Mouse (Mus musculus) hindbrain, embryonic 10.5 days (tissue): ENCODE data around the gene Tmem39b. TPM values are rescaled to one million over a fixed set of nuclear protein-coding genes. Genes with fewer than 3 reads are reported as not detected.

Experiments used
- DNase-seq: peaks from one replicate; pipeline ENCODE4 v3.0.0-alpha.2; 2017; ENCODE audit warnings: low spot score
- H3K27ac ChIP-seq: fragments of 300-500 bp; sonication (generic); 2 replicates; pipeline ENCODE4 v1.5.1; 2016; ENCODE audit warnings: mild to moderate bottlenecking, moderate library complexity
- H3K27me3 ChIP-seq: fragments of 300-500 bp; sonication (generic); 2 replicates; pipeline ENCODE4 v1.6.1; 2016; ENCODE audit warnings: mild to moderate bottlenecking; ENCODE audit not compliant: poor library complexity, insufficient read depth, severe bottlenecking
- H3K36me3 ChIP-seq: fragments of 300-500 bp; sonication (generic); 2 replicates; pipeline ENCODE4 v1.6.1; 2016; ENCODE audit warnings: mild to moderate bottlenecking, moderate library complexity
- H3K4me1 ChIP-seq: fragments of 300-500 bp; sonication (generic); replicated peaks from 2 replicates; pipeline ENCODE4 v1.6.1; 2016; ENCODE audit warnings: mild to moderate bottlenecking
- H3K4me3 ChIP-seq: fragments of 300-500 bp; sonication (generic); 2 replicates; pipeline ENCODE4 v1.5.1; 2016; ENCODE audit warnings: mild to moderate bottlenecking, moderate library complexity
- H3K9me3 ChIP-seq: fragments of 300-500 bp; sonication (generic); 2 replicates; pipeline ENCODE4 v1.6.1; 2016; ENCODE audit warnings: mild to moderate bottlenecking, moderate library complexity
- WGBS: fragments of 180-500 bp; shearing (Covaris S2); methylation state at CpG from one replicate; pipeline ENCODE4 v1.1.7; 2016; 5-methylcytosine and 5-hydroxymethylcytosine counted together
- polyA plus RNA-seq: library from polyadenylated mRNA; unstranded; fragments of >200 nt; fragmentation: Nextera tagmentation; extraction: Ambion mirVana; gene quantifications from 2 replicates; pipeline ENCODE4 v1.2.1, GENCODE M21; 2016

The Tmem39b gene
- polyA plus RNA-seq, 1 experiment from 2014 or later: 24.1 TPM

DNA sequence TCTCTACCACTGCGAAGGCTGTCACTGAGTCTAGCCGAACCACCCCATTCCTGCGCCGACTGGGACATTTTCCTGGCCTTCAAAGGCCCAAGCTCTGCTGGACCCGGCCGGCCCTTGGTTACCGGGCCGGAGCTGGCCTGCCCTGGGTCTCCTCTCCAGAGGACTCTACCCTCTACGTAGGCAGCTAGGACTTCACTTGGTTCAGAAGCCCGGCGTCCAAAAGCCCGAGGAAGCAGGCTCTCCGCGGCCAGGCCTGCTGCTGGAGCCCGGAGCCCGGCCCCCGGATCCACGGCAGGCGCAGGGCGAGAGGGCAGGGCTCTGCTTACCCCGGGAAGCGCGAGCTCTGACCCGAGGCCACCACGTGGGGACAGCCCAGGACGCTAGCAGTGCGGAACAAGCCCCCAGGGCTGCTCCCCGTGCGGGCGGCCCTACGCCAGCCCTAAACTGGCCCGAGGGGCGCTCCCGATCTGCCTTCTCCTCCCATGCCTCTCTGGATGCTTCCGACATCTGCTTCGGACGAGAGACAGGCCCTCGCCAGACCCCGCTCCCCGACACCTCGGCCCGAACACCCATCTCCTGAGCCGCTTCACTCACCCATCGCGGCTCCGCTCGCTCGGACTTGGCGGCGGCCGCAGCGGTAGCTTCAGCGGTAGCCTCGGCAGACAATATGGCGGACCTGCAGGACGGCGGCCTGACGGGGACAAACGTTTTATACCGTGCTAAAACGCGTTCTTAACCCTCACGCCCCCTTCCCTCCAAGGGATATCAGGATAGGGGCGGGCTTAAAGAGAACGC is 24.4 kb downstream of the Tmem39b start, which contains the start of gene Kpna6:
Kpna6 (minus strand) TSS at position 685 of the 795 bp plus-strand sequence.
- peaks cover 23% of the 10 kb centered on the region for H3K4me1 ChIP-seq
- peaks cover 41% of the 10 kb centered on the region for H3K36me3 ChIP-seq

DNA sequence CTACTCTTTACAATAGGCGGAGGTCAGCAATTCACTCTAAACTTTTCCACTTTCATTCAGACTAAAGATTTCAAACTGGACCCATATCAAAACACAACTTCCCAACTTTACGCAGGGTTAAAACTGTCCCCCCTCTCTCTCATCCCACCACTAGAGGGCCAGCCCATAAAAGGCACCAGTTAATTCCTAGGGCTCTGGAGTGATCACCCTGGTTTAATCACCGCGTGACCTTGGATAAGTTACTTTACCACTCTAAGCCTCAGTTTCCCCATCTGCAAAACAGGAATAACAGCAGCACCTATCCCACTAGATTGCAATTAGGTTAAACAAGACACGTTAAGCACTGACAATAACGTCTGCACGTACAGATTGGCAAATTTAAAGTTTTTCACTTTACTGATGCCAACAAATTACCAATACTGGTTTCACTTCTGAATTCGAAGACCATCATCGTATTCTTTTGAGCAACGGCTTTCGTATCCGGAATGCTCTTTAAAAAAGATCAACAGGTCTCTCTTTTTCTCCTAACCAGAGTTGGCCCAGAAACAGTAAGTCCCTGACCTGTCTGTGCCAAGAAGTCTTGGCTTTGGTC is 25.1 kb downstream of the Tmem39b start:
- H3K27me3 ChIP-seq: no peaks in the 10 kb centered on the region
- H3K27ac ChIP-seq: peak overlapping the region; percentile 94
- peaks cover 23% of the 10 kb centered on the region for H3K4me1 ChIP-seq
- peaks cover 41% of the 10 kb centered on the region for H3K36me3 ChIP-seq
- peak overlapping the region; percentile 89 for H3K4me3 ChIP-seq
- WGBS: 11% methylated on average over 12 of the region's 12 CpGs
- no peaks in the 10 kb centered on the region for H3K9me3 ChIP-seq
- peak; percentile 42 for DNase-seq

More for the DNA sequence above, 24.4 kb downstream of the Tmem39b start, which contains the start of gene Kpna6:
- peak within 1 kb of the TSS; percentile 89 for H3K4me3 ChIP-seq
- peak within 1 kb of the TSS; percentile 94 for H3K27ac ChIP-seq
- under 1% methylated on average over 65 of the region's 65 CpGs for WGBS
- H3K9me3 ChIP-seq: no peaks in the 10 kb centered on the region
- H3K27me3 ChIP-seq: no peaks in the 10 kb centered on the region
- DNase-seq: peak; percentile 92

DNA sequence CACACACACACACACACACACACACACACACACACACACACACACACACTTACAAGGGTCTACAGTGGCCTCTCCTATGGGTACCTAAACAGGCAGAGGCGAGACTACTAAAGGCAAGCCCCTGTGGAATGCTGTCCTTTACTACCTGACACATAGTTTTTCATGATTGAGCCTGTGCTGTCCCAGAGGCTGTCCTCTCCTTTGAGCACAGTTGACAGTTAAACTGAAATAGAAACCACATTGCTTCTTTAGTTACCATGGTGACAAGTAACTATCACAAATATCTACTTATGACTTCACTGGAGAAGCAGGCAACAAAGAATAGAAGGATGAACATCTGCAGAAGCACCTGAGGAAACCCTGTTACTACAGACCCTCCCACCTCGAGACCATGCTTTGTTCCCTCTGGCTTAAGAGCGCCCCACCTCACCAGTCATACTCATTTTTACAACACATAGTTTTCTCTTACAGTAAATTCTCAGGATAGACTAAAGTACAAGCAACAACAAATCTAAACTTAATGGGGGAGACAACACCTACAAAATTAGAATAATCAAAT is 34.3 kb downstream of the Tmem39b start:
- no peak for DNase-seq
- WGBS: 88% methylated on average over 3 of the region's 3 CpGs
- Histone ChIP-seq H3K9me3 (no peaks in the 10 kb centered on the region), H3K36me3 (peaks cover 78% of the 10 kb centered on the region), H3K27ac (no peak overlapping the region), H3K4me1 (no peaks in the 10 kb centered on the region), H3K27me3 (no peaks in the 10 kb centered on the region), H3K4me3 (no peak overlapping the region)

DNA sequence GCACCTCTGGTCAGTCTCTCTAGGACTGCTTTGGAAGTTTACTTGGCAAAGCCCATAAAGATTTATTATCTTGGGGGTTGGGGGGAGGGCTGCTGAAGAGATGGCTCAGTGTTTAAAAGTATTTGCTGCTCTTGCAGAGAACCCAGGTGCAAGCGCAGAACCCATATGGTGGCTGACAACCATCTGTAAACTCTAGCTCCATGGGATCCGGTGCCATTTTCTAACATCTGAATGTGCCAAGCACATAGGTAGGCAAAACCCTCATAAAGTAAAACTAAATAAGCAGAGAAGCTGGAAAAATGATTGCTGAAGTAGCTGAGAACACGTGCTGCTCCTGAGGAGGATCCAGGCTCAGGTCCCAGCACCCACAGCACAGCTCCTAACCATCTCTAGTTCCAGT is 35.1 kb downstream of the Tmem39b start:
- Histone ChIP-seq H3K36me3 (peaks cover 78% of the 10 kb centered on the region), H3K4me1 (no peaks in the 10 kb centered on the region), H3K9me3 (no peaks in the 10 kb centered on the region), H3K27me3 (no peaks in the 10 kb centered on the region), H3K27ac (no peak overlapping the region), H3K4me3 (no peak overlapping the region)
- DNase-seq: no peak
- WGBS: 98% methylated on average over 3 of the region's 3 CpGs

DNA sequence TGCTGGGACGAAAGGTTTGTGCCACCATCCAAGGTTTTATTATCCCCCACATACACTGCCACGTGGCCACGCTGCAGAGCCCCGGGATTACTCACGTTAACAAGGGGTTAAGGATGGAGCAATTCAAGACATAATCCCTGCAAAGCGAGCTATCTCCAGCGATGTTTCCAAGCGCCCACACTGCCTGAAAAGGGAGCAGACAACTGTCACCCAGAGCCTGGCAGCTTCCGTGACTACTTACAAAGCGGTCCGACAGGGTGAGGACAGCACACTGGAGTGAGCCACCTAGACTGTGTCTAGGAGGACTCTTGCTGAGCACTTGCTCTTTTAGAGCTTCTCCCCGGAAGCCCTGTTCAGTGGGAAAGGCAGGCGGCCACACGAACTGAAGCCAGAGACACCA is 41.9 kb downstream of the Tmem39b start:
- Histone ChIP-seq H3K36me3 (peaks cover 98% of the 10 kb centered on the region), H3K27me3 (no peaks in the 10 kb centered on the region), H3K4me1 (no peaks in the 10 kb centered on the region), H3K27ac (no peak overlapping the region), H3K4me3 (no peak overlapping the region), H3K9me3 (no peaks in the 10 kb centered on the region)
- no peak for DNase-seq
- WGBS: 93% methylated on average over 14 of the region's 14 CpGs

DNA sequence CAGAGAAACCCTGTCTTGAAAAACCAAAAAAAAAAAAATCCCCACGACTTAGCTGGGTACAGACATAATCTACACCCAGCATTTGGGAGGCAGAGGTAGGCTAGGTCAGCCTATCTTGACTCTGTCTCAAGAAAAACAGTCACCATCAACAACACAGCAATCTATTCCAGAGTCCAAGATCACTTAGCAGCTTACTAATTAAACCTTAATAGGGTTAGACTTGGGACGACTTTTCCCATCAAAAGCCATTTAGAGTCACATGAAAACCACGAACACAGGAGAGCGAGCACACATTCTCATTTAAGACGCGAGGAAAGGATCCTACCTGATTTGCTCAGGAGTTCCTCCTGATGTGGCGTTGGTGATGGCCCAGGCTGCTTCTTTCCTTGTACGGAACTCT is 46.3 kb downstream of the Tmem39b start:
- DNase-seq: no peak
- no peak overlapping the region for H3K4me3 ChIP-seq
- H3K27ac ChIP-seq: no peak overlapping the region
- 95% methylated on average over 8 of the region's 8 CpGs for WGBS
- peaks cover 98% of the 10 kb centered on the region for H3K36me3 ChIP-seq
- H3K9me3 ChIP-seq: no peaks in the 10 kb centered on the region
- no peaks in the 10 kb centered on the region for H3K27me3 ChIP-seq
- H3K4me1 ChIP-seq: no peaks in the 10 kb centered on the region

DNA sequence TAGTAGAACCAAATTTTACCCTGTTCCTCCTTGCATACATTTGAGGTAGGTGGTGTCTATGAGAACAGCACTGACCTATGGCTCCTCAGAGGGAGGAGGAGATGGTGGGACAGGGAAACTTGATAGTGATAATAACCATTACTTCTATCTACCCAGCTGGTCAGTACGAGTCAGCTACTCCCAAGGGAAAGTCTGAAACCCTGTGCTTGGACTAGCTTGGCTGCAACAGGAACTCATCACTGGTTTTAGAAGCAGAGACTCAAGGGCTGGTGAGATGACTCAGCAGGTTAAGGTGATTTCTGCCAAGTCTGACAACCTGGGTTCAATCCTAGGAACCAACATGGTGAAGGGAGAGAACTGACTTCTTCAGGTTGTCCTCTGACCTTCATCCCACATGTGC is 48.0 kb downstream of the Tmem39b start:
- no peak for DNase-seq
- peaks cover 94% of the 10 kb centered on the region for H3K36me3 ChIP-seq
- no peaks in the 10 kb centered on the region for H3K4me1 ChIP-seq
- WGBS: 89% methylated on average over 1 of the region's 1 CpGs
- H3K4me3 ChIP-seq: no peak overlapping the region
- H3K27me3 ChIP-seq: no peaks in the 10 kb centered on the region
- H3K27ac ChIP-seq: no peak overlapping the region
- no peaks in the 10 kb centered on the region for H3K9me3 ChIP-seq

DNA sequence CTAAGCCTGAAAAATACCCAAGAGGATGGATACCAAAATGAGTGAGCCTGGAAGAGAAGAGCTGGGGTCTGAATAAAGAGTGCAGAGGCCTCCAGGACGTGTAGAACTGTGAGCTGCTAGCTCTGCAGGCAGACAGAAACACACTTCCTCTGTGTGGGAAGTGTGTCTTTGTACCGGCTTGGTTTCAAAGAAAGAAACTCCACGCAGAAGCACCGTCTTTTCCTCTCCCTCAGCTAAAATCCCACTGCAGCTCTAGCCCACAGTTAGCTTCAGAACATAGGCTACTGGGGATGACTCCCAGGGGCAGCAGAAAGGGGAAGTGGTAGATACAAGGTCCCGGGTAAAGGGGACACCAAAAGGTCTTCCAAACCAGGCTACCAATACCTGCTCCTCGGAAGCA is 51.4 kb downstream of the Tmem39b start:
- 93% methylated on average over 6 of the region's 6 CpGs for WGBS
- Histone ChIP-seq H3K4me1 (peaks cover 9% of the 10 kb centered on the region), H3K27me3 (no peaks in the 10 kb centered on the region), H3K27ac (no peak overlapping the region), H3K36me3 (peaks cover 61% of the 10 kb centered on the region), H3K4me3 (no peak overlapping the region), H3K9me3 (no peaks in the 10 kb centered on the region)
- no peak for DNase-seq

DNA sequence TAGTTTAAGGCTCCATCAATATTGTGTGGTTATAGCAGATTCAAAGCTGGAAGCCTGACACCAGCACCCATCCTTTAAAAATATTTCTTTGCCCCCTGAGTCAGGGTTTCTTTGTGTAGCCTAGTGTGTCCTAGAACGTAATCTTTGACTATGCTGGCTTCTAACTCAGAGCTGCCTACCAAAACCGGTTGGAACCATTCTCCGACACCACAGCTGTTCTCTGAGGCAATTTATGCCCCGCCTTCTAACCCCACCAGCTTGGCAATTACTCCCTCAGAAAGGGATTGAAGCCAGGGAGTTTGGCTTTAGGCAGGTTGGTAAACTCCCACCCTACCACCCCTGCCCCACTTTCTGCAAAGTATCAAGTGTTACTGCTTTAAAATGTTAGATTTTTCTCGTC is 54.9 kb downstream of the Tmem39b start:
- no peaks in the 10 kb centered on the region for H3K9me3 ChIP-seq
- H3K4me1 ChIP-seq: peaks cover 30% of the 10 kb centered on the region
- peaks cover 55% of the 10 kb centered on the region for H3K36me3 ChIP-seq
- WGBS: 64% methylated on average over 5 of the region's 5 CpGs
- no peak for DNase-seq
- H3K27me3 ChIP-seq: no peaks in the 10 kb centered on the region
- H3K27ac ChIP-seq: peak overlapping the region; percentile 40; the same call in 1 of the 2 replicates
- peak overlapping the region; percentile 70; the same call in 1 of the 2 replicates for H3K4me3 ChIP-seq

DNA sequence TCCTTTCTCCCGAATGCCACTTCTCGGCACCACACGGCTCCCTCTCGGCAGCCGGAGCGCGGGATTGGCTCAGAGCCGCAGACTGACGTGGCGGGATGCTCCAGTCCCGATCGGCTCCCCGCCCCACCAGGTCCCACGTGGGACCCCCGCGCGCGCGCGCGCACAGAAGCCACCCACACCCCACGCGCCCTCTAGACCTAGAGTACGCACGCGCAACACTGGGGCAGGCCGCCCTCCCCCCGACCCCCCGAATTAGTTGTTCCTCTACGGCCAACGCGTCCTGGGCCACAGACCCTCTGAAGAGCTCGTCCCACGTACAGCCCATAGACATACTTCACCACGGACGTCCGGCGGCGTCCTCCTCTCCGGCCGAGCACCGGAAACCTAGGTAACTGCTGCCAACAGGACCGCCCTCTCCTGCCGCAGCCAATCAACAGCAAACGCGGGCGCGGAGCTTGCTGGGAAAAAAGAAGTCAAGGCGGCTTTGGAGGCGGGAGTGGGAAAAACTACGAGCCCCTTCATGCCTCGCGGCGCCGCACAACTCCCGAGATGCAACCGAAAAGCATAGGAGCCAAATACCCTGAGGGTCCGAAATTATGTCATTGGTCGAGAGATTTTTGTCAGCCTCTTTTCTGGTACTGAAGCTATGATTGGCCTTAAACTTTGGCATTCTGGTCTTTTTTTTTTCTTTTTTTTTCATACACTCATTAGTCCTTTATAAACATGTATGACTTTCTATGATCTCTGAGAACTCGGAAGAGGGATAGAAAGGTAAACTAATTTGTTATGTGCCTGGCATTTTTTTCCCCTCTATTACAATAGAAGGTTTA is 55.8 kb downstream of the Tmem39b start, which contains the start of gene Txlna:
Txlna (minus strand) TSS at position 428 of the 830 bp plus-strand sequence.
- DNase-seq: peak; percentile 98
- Histone ChIP-seq H3K27ac (peak within 1 kb of the TSS; percentile 94), H3K9me3 (no peaks in the 10 kb centered on the region), H3K36me3 (peaks cover 55% of the 10 kb centered on the region), H3K4me1 (peaks cover 30% of the 10 kb centered on the region), H3K27me3 (no peaks in the 10 kb centered on the region), H3K4me3 (peak within 1 kb of the TSS; percentile 70)
- under 1% methylated on average over 60 of the region's 60 CpGs for WGBS

DNA sequence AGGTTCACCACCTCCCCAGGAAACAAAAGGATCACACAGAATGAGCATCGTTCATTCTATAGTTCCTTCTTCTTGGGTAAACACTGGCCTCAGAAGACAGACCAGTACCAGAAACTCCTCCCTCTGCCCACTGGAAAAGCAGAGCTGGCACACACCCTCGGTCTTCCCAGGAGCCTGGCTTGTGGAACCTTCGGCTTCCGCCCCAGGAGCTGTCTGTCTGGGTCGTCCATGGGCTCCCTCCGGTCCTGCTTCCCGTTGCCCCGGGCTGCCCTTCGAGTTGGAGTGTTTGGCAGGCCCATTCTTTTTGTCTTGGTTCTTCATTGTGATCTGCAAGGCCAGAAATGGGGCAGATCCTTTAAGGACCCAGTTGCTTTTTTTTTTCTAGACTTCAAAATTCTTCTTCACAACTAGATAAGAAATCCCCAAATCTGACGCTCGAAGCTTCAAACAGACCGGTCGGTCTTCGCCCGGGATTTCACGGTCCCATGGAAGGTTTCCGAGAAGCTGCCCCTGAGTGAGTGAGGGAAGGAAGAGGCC is 56.5 kb downstream of the Tmem39b start:
- H3K27ac ChIP-seq: peak overlapping the region; percentile 94
- peak; percentile 25 for DNase-seq
- peaks cover 55% of the 10 kb centered on the region for H3K36me3 ChIP-seq
- 10% methylated on average over 17 of the region's 17 CpGs for WGBS
- H3K27me3 ChIP-seq: no peaks in the 10 kb centered on the region
- H3K9me3 ChIP-seq: no peaks in the 10 kb centered on the region
- H3K4me3 ChIP-seq: peak overlapping the region; percentile 70
- peaks cover 30% of the 10 kb centered on the region for H3K4me1 ChIP-seq

DNA sequence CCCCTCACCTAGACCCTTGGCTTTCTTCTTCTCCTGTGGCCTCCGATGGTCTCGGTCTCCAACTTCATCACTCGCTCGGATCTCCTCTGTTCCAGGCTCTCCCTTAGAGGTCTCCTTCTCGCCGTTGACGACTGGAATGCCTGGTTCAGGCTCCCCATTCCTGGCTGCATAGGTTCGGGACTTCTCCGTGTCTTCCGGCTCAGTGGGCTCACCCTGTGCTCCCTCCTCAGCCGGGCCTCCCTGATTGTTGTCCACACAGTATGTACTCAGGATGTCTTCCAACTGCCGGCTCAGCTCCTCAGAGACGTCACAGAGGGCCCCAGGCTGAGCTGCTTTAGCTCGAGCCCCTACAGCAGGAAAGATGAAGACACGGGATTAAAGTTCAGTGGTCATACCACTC is 57.4 kb downstream of the Tmem39b start:
- Histone ChIP-seq H3K9me3 (no peaks in the 10 kb centered on the region), H3K4me3 (peak overlapping the region; percentile 70), H3K27me3 (no peaks in the 10 kb centered on the region), H3K27ac (0 out of 2 replicates have a peak overlapping the region, but pooled peaks have one; percentile 94), H3K36me3 (peaks cover 55% of the 10 kb centered on the region), H3K4me1 (peaks cover 30% of the 10 kb centered on the region)
- WGBS: 89% methylated on average over 15 of the region's 15 CpGs
- no peak for DNase-seq
